Mouse (Mus musculus): Measurements from ENCODE around the gene Nsa2. TPM values are rescaled to one million over a fixed set of nuclear protein-coding genes. Genes with fewer than 3 reads are reported as not detected.
"Not testable (repeated sequence)": the region's sequence is repeated elsewhere in the genome, so short reads cannot be mapped to it uniquely, and the experiment has no call there.

The Nsa2 gene
- polyA plus RNA-seq, 1 experiment from 2014 or later, result 62.3 TPM

- Histone ChIP-seq H3K4me2 (ENCODE audit: low read length) (no peak overlapping the region), H3K27ac (replicated peaks in 1 of 2; ENCODE audit: control insufficient read depth in 1 of 2, insufficient read depth in 1 of 2, low read depth in 2 of 2, low read length in 2 of 2) (no peak overlapping the region), H3K36me3 (ENCODE audit: control insufficient read depth, insufficient read depth, low read length) (peaks cover 25% of the 10 kb centered on the region), H3K27me3 (ENCODE audit: control insufficient read depth, insufficient read depth, low read length) (no peaks in the 10 kb centered on the region), H3K9ac (ENCODE audit: low read length) (no peak overlapping the region), H3K4me1 (ENCODE audit: control insufficient read depth in 2 of 2, insufficient read depth in 2 of 2, low read length in 2 of 2) (no peaks in the 10 kb centered on the region), H3K4me3 (ENCODE audit: control insufficient read depth in 1 of 2, insufficient read depth in 1 of 2, low read depth in 1 of 2, low read length in 2 of 2) (no peak overlapping the region), H3K9me3 (ENCODE audit: control insufficient read depth, low read length) (no peaks in the 10 kb centered on the region)
- ATAC-seq (ENCODE audit: insufficient number of reproducible peaks, insufficient read depth, low FRiP score, low read depth), result no peak
- WGBS, result 78% methylated on average over 3 of the region's 3 CpGs
Measured at GRCm38 (mm10) chr13:97121341-97121740, 16.4 kb downstream of the Nsa2 start.

- WGBS, result 84% methylated on average over 4 of the region's 4 CpGs
- H3K36me3 ChIP-seq (ENCODE audit: control insufficient read depth, insufficient read depth, low read length), result peaks cover 22% of the 10 kb centered on the region
- no peak overlapping the region for H3K4me3 ChIP-seq (ENCODE audit: control insufficient read depth in 1 of 2, insufficient read depth in 1 of 2, low read depth in 1 of 2, low read length in 2 of 2)
- ATAC-seq (ENCODE audit: insufficient number of reproducible peaks, insufficient read depth, low FRiP score, low read depth), result no peak
- H3K9ac ChIP-seq (ENCODE audit: low read length), result no peak overlapping the region
- H3K27me3 ChIP-seq (ENCODE audit: control insufficient read depth, insufficient read depth, low read length), result no peaks in the 10 kb centered on the region
- no peaks in the 10 kb centered on the region for H3K9me3 ChIP-seq (ENCODE audit: control insufficient read depth, low read length)
- no peak overlapping the region for H3K4me2 ChIP-seq (ENCODE audit: low read length)
- H3K27ac ChIP-seq (replicated peaks in 1 of 2; ENCODE audit: control insufficient read depth in 1 of 2, insufficient read depth in 1 of 2, low read depth in 2 of 2, low read length in 2 of 2), result no peak overlapping the region
- H3K4me1 ChIP-seq (ENCODE audit: control insufficient read depth in 2 of 2, insufficient read depth in 2 of 2, low read length in 2 of 2), result no peaks in the 10 kb centered on the region
Measured at GRCm38 (mm10) chr13:97109046-97109445, 28.7 kb downstream of the Nsa2 start.

- not testable (repeated sequence) for H3K27me3 ChIP-seq (ENCODE audit: control insufficient read depth, insufficient read depth, low read length); ATAC-seq (ENCODE audit: insufficient number of reproducible peaks, insufficient read depth, low FRiP score, low read depth)
- WGBS, result 94% methylated on average over 4 of the region's 4 CpGs
Measured at GRCm38 (mm10) chr13:97107721-97108120, 30.0 kb downstream of the Nsa2 start.

DNA sequence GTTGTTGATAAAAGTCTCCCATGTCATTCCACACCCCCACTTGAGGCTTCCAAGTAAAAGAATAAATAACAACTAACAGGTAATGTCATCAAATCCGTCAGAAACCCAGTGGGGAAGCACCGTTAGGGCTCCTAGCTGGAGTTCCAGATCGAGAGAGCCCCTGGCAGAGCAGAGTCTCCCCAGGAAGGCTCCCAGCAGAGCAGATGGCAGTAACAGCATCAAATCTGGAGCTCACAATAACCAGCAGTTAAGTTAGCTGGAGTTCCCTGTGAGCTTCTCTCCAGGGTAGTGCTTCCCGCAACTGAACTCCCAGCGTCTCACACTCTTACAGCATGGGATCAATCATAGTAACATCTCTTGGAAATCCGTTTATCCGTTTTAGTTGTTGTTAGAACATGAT is 32.7 kb downstream of the Nsa2 start:
- Histone ChIP-seq H3K9me3 (ENCODE audit: control insufficient read depth, low read length) (no peaks in the 10 kb centered on the region), H3K4me3 (ENCODE audit: control insufficient read depth in 1 of 2, insufficient read depth in 1 of 2, low read depth in 1 of 2, low read length in 2 of 2) (no peak overlapping the region), H3K27ac (replicated peaks in 1 of 2; ENCODE audit: control insufficient read depth in 1 of 2, insufficient read depth in 1 of 2, low read depth in 2 of 2, low read length in 2 of 2) (no peak overlapping the region), H3K36me3 (ENCODE audit: control insufficient read depth, insufficient read depth, low read length) (0 out of 2 replicates have a peak, but pooled peaks cover 8% of the 10 kb centered on the region), H3K4me2 (ENCODE audit: low read length) (no peak overlapping the region), H3K27me3 (ENCODE audit: control insufficient read depth, insufficient read depth, low read length) (no peaks in the 10 kb centered on the region), H3K9ac (ENCODE audit: low read length) (no peak overlapping the region), H3K4me1 (ENCODE audit: control insufficient read depth in 2 of 2, insufficient read depth in 2 of 2, low read length in 2 of 2) (no peaks in the 10 kb centered on the region)
- ATAC-seq (ENCODE audit: insufficient number of reproducible peaks, insufficient read depth, low FRiP score, low read depth), result no peak
- 68% methylated on average over 7 of the region's 7 CpGs for WGBS

More at GRCm38 (mm10) chr13:97107721-97108120, 30.0 kb downstream of the Nsa2 start:
- H3K4me3 ChIP-seq (ENCODE audit: control insufficient read depth in 1 of 2, insufficient read depth in 1 of 2, low read depth in 1 of 2, low read length in 2 of 2); H3K4me1 ChIP-seq (ENCODE audit: control insufficient read depth in 2 of 2, insufficient read depth in 2 of 2, low read length in 2 of 2); H3K9ac ChIP-seq (ENCODE audit: low read length); H3K4me2 ChIP-seq (ENCODE audit: low read length); H3K9me3 ChIP-seq (ENCODE audit: control insufficient read depth, low read length); H3K27ac ChIP-seq (replicated peaks in 1 of 2; ENCODE audit: control insufficient read depth in 1 of 2, insufficient read depth in 1 of 2, low read depth in 2 of 2, low read length in 2 of 2): not testable (repeated sequence)
- H3K36me3 ChIP-seq (ENCODE audit: control insufficient read depth, insufficient read depth, low read length), result 0 out of 2 replicates have a peak, but pooled peaks cover 16% of the 10 kb centered on the region

GRCm38 (mm10) chr13:97099187-97099852 is 38.4 kb downstream of the Nsa2 start, which contains the start of gene Gm6169:
Gm6169 (minus strand) TSS chr13:97099237.
- no peak for ATAC-seq (ENCODE audit: insufficient number of reproducible peaks, insufficient read depth, low FRiP score, low read depth)
- Histone ChIP-seq H3K9ac (ENCODE audit: low read length) (no peak within 1 kb of the TSS), H3K4me1 (ENCODE audit: control insufficient read depth in 2 of 2, insufficient read depth in 2 of 2, low read length in 2 of 2) (no peaks in the 10 kb centered on the region), H3K4me3 (ENCODE audit: control insufficient read depth in 1 of 2, insufficient read depth in 1 of 2, low read depth in 1 of 2, low read length in 2 of 2) (no peak within 1 kb of the TSS), H3K27me3 (ENCODE audit: control insufficient read depth, insufficient read depth, low read length) (no peaks in the 10 kb centered on the region), H3K27ac (replicated peaks in 1 of 2; ENCODE audit: control insufficient read depth in 1 of 2, insufficient read depth in 1 of 2, low read depth in 2 of 2, low read length in 2 of 2) (no peak within 1 kb of the TSS), H3K36me3 (ENCODE audit: control insufficient read depth, insufficient read depth, low read length) (no peaks in the 10 kb centered on the region), H3K4me2 (ENCODE audit: low read length) (no peak within 1 kb of the TSS), H3K9me3 (ENCODE audit: control insufficient read depth, low read length) (no peaks in the 10 kb centered on the region)
- WGBS, result 70% methylated on average over 17 of the region's 22 CpGs

DNA sequence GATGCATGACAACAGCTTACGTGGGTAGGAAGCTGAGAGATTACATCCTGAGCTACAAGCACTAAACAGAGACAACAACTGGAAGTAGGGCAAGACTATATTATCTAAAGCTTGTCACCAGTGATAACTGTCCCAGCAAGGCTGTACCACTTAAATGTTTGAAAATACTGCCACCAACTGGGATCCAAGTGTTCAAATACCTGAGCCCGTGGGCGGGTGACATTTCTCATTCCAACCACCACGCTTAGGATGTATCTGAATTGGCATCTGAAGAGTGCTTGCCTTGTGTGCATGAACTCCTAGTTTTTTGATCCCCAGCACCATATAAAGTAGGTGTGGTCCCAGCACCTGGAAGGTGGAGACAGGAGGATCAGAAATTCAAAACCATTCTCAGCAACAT is 42.0 kb downstream of the Nsa2 start:
- H3K36me3 ChIP-seq (ENCODE audit: control insufficient read depth, insufficient read depth, low read length), result 0 out of 2 replicates have a peak, but pooled peaks cover 2% of the 10 kb centered on the region
- H3K4me2 ChIP-seq (ENCODE audit: low read length), result no peak overlapping the region
- WGBS, result 48% methylated on average over 4 of the region's 4 CpGs
- H3K4me3 ChIP-seq (ENCODE audit: control insufficient read depth in 1 of 2, insufficient read depth in 1 of 2, low read depth in 1 of 2, low read length in 2 of 2), result no peak overlapping the region
- H3K27ac ChIP-seq (replicated peaks in 1 of 2; ENCODE audit: control insufficient read depth in 1 of 2, insufficient read depth in 1 of 2, low read depth in 2 of 2, low read length in 2 of 2), result no peak overlapping the region
- H3K9ac ChIP-seq (ENCODE audit: low read length), result no peak overlapping the region
- H3K4me1 ChIP-seq (ENCODE audit: control insufficient read depth in 2 of 2, insufficient read depth in 2 of 2, low read length in 2 of 2), result no peaks in the 10 kb centered on the region
- no peak for ATAC-seq (ENCODE audit: insufficient number of reproducible peaks, insufficient read depth, low FRiP score, low read depth)
- no peaks in the 10 kb centered on the region for H3K9me3 ChIP-seq (ENCODE audit: control insufficient read depth, low read length)
- no peaks in the 10 kb centered on the region for H3K27me3 ChIP-seq (ENCODE audit: control insufficient read depth, insufficient read depth, low read length)

DNA sequence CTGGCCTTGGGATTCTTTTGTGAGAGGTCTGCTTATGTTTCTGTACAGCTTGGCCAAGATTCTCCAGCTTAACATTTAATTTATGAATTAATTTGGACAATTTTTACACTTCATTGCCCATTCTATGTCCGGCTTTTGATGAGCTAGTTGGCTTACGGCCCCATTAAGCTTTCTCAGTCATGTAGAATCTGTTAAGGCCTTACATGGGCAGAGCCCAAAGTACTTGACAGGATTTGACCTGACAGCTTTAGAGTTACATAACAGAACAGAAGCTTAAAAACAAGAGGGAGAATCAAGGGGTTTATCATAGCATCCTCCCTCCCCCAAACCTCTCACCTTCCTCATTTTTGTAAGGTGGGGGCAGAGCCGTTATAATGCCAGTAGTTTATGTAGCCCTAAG is 49.6 kb downstream of the Nsa2 start:
- Histone ChIP-seq H3K27me3 (ENCODE audit: control insufficient read depth, insufficient read depth, low read length) (no peaks in the 10 kb centered on the region), H3K4me2 (ENCODE audit: low read length) (no peak overlapping the region), H3K27ac (replicated peaks in 1 of 2; ENCODE audit: control insufficient read depth in 1 of 2, insufficient read depth in 1 of 2, low read depth in 2 of 2, low read length in 2 of 2) (no peak overlapping the region), H3K4me1 (ENCODE audit: control insufficient read depth in 2 of 2, insufficient read depth in 2 of 2, low read length in 2 of 2) (peaks cover 0 to 2% of the 10 kb centered on the region in 2 experiments; a peak in 1 of 4 replicates), H3K9ac (ENCODE audit: low read length) (no peak overlapping the region), H3K4me3 (ENCODE audit: control insufficient read depth in 1 of 2, insufficient read depth in 1 of 2, low read depth in 1 of 2, low read length in 2 of 2) (no peak overlapping the region), H3K9me3 (ENCODE audit: control insufficient read depth, low read length) (no peaks in the 10 kb centered on the region), H3K36me3 (ENCODE audit: control insufficient read depth, insufficient read depth, low read length) (no peaks in the 10 kb centered on the region)
- no peak for ATAC-seq (ENCODE audit: insufficient number of reproducible peaks, insufficient read depth, low FRiP score, low read depth)
- WGBS, result 88% methylated on average over 3 of the region's 3 CpGs

DNA sequence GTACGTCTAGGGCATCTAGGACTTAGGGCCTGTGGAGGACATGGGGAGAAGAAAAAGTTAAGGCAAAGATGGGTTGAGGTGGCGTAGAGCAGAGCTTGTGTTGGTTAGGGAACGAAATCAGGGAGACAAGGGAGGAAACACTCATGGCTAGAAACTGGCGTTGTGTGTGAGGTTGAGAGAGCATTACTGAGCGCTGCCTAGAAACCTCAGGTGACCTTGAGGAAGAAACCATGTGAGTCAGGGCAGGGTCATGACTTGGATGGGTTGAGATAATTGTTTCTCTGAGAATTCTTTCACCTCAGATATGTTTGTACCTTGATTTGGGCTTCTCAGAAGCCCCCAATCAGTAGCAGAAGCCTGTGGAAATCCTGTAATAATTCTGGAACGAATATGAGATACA is 50.3 kb downstream of the Nsa2 start:
- Histone ChIP-seq H3K4me3 (ENCODE audit: control insufficient read depth in 1 of 2, insufficient read depth in 1 of 2, low read depth in 1 of 2, low read length in 2 of 2) (no peak overlapping the region), H3K4me1 (ENCODE audit: control insufficient read depth in 2 of 2, insufficient read depth in 2 of 2, low read length in 2 of 2) (peaks cover 0 to 2% of the 10 kb centered on the region in 2 experiments; a peak in 1 of 4 replicates), H3K27ac (replicated peaks in 1 of 2; ENCODE audit: control insufficient read depth in 1 of 2, insufficient read depth in 1 of 2, low read depth in 2 of 2, low read length in 2 of 2) (no peak overlapping the region), H3K9ac (ENCODE audit: low read length) (no peak overlapping the region), H3K4me2 (ENCODE audit: low read length) (no peak overlapping the region), H3K27me3 (ENCODE audit: control insufficient read depth, insufficient read depth, low read length) (no peaks in the 10 kb centered on the region), H3K9me3 (ENCODE audit: control insufficient read depth, low read length) (no peaks in the 10 kb centered on the region), H3K36me3 (ENCODE audit: control insufficient read depth, insufficient read depth, low read length) (no peaks in the 10 kb centered on the region)
- no peak for ATAC-seq (ENCODE audit: insufficient number of reproducible peaks, insufficient read depth, low FRiP score, low read depth)
- WGBS, result 87% methylated on average over 6 of the region's 6 CpGs
